Mouse (Mus musculus) stomach, postnatal 0 days (tissue): ENCODE results near the gene Tenm2.

Experiments
- CTCF ChIP-seq: IDR thresholded peaks from 2 replicates; pipeline ENCODE4 v1.5.1; 2016; ENCODE audit warnings: antibody characterized with exemption, low read depth, mild to moderate bottlenecking, moderate library complexity
- EP300 ChIP-seq: optimal IDR thresholded peaks from 2 replicates; pipeline ENCODE3; 2016; ENCODE audit warnings: antibody characterized with exemption

DNA sequence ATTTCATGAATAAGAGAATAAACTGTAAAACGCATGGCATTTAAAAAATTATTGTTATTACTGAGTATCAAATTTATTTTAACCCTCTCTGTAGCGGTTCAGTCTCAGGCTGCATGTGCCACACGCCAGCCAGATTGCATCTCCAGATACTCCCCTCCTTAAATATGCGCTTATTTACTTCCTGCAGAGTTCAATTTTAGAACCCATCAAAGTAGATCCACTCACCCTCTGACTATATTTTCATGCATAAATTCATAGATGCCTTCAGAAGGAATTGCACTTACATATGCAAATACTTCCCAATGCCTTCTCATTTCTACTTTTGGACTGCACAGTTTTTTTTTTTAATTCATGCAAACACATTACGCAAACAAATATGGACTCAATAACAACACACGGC lies 294.3 kb downstream of the Tenm2 start:
- TF ChIP-seq CTCF: no peak
- no peak for TF ChIP-seq EP300
